Mouse (Mus musculus) thymus, adult 2 months (tissue): ENCODE results near the gene Nmt1. TPM values are rescaled to one million over a fixed set of nuclear protein-coding genes. Genes with fewer than 3 reads are reported as not detected.

ENCODE experiments used
- DNase-seq: peaks from one replicate; pipeline ENCODE4 v3.0.0; 2021
- H3K27ac ChIP-seq: fragments of 200-500 bp; 2 replicates; pipeline ENCODE4 v1.5.1; 2012; ENCODE audit warnings: low read length, control low read depth; ENCODE audit not compliant: control insufficient read depth, insufficient read depth
- H3K27me3 ChIP-seq: fragments of 200-500 bp; 2 replicates; pipeline ENCODE4 v1.6.1; 2012; ENCODE audit warnings: mild to moderate bottlenecking, low read length, moderate library complexity, mixed read lengths; ENCODE audit not compliant: control insufficient read depth, insufficient read depth
- H3K36me3 ChIP-seq: fragments of 200-500 bp; 2 replicates; pipeline ENCODE4 v1.6.1; 2012; ENCODE audit warnings: mild to moderate bottlenecking, low read length, moderate library complexity; ENCODE audit not compliant: control insufficient read depth, insufficient read depth
- H3K4me1 ChIP-seq: fragments of 200-500 bp; replicated peaks from 2 replicates; pipeline ENCODE4 v1.6.1; 2012; ENCODE audit warnings: low read length; ENCODE audit not compliant: control insufficient read depth, insufficient read depth
- H3K4me3 ChIP-seq: fragments of 200-500 bp; 2 replicates; pipeline ENCODE4 v1.5.1; 2012; ENCODE audit warnings: mild to moderate bottlenecking, low read length, control low read depth, moderate library complexity; ENCODE audit not compliant: control insufficient read depth, insufficient read depth
- CTCF ChIP-seq: fragments of 200-500 bp; IDR thresholded peaks from 2 replicates; pipeline ENCODE4 v1.5.1; 2012; ENCODE audit warnings: mild to moderate bottlenecking, control low read depth, low read length, moderate library complexity, borderline replicate concordance; ENCODE audit not compliant: control insufficient read depth, poor library complexity, insufficient read depth; ENCODE audit errors: extremely low read depth
- POLR2A ChIP-seq: fragments of 200-500 bp; IDR thresholded peaks from 2 replicates; pipeline ENCODE4 v1.6.1; 2012; ENCODE audit warnings: mild to moderate bottlenecking, low read length, control low read depth, moderate library complexity; ENCODE audit not compliant: control insufficient read depth, poor library complexity, insufficient read depth; ENCODE audit errors: extremely low read depth
- WGBS: fragments of 180-500 bp; shearing (Covaris S2); methylation state at CpG from one replicate; pipeline ENCODE4 v1.1.7; 2018; 5-methylcytosine and 5-hydroxymethylcytosine counted together
- polyA plus RNA-seq: library from polyadenylated mRNA; depleted of rRNA; stranded (reverse); fragments of >200 nt; gene quantifications from 2 replicates; pipeline ENCODE4 v1.2.3, GENCODE M21; 2012

The Nmt1 gene
- polyA plus RNA-seq, 1 experiment = 52.5 TPM

DNA sequence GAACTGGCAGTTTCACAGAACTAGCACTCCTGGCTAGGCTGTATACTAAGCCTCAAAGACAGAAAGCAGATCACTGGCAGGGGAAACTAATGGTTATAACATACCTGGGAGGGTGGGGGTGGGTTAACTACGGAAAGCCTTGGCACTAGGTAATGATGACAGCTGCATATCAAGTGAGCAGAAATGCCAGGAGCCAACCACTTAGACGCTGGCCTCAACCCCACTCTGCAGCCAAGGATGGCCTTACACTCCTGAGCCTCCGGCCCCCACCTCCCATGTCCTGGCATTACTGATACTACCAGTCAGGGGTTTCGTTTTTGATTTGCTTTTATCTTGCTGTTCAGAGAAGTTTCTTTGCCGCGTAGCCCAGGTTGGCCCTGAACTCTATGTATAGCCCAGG is 67.8 kb downstream of the Nmt1 start:
- WGBS = 94% methylated on average over 6 of the region's 6 CpGs
- no peak overlapping the region for H3K4me3 ChIP-seq
- TF ChIP-seq POLR2A (no peak), CTCF (no peak)
- DNase-seq = no peak
- H3K36me3 ChIP-seq = no peaks in the 10 kb centered on the region
- no peaks in the 10 kb centered on the region for H3K27me3 ChIP-seq
- no peak overlapping the region for H3K27ac ChIP-seq
- no peaks in the 10 kb centered on the region for H3K4me1 ChIP-seq

DNA sequence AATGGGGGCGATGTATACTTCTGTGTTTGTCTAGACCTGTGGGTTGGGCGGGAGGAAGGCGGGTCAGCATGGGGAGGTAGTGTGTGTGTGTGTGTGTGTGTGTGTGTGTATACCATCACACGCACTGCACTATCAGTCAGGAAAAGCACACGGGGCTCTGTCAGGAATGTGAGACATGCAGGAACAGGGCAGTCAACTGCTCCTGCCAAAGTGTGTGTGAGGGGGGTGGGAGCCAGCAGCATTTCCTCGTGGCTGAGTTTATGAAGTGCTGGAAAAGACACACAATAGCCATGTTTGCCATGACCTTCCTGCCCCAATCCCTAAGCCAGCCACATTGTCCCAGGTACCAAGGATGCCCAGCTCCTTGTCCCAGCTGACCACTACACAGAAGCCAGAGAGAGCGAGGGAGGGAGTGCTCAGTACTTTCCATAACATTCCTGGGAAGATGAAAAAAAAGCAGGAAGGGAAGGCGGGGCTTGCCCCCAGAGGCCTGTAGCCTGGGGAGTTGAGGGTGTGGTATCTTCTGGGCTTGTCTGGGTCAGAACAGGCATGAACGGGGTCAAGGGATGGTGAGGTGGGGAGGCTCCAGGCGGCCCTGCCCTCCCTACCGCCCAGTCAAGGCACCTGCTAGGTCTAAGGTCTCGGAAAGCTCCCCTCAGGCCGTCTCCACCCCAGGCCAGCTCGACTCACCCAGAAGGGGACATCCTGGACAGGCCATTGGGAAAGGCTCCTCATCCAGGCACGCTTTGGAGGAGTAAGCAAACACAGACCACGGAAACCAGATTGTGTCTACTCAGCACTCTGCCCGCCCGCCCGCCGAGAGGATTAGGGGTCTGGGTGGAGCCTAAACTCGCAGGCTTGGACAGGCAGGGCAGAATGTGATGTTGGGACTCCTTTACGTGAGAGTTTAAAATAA is 69.2 kb downstream of the Nmt1 start:
- 87% methylated on average over 22 of the region's 22 CpGs for WGBS
- Histone ChIP-seq H3K27ac (no peak overlapping the region), H3K4me1 (peaks cover 13% of the 10 kb centered on the region)

DNA sequence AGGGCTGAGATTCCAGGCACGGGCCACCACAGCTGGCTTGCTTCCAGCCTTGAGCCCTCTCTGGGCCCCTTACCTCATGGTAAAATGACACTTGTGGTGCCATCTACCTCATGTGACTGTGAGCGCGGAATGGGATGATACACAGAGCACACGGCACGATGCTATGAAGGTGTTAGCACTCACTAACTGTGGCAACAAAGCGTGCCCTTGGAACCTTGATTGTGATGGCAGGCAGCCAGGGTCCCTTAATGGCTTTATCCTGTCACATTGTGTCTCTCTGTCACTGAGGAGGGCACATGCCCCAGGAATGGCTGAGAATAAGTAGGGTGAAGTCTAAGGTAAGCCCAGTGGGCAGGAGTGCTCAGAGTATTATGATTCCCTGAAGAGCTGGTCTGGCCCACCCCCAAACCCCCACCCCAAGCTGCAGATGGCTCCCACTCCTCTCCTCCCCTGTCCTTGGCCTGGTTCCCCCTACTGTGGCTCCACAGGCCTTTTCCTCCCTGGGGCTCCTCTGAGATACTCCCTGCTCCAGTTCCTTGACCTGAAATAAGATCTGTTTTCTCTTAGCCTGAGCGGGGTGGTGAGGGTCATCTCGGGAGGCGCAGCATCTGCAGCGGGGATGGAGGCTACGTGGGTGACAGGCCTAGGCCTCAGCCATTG is 70.7 kb downstream of the Nmt1 start:
- no peak overlapping the region for H3K4me3 ChIP-seq
- no peak for TF ChIP-seq POLR2A
- TF ChIP-seq CTCF = no peak
- WGBS = 95% methylated on average over 11 of the region's 11 CpGs
- H3K36me3 ChIP-seq = no peaks in the 10 kb centered on the region
- H3K4me1 ChIP-seq = peaks cover 19% of the 10 kb centered on the region
- DNase-seq = no peak
- no peak overlapping the region for H3K27ac ChIP-seq
- peaks cover 5% of the 10 kb centered on the region; the same call in 1 of the 2 replicates for H3K27me3 ChIP-seq

More for the DNA sequence above, 69.2 kb downstream of the Nmt1 start:
- Histone ChIP-seq H3K36me3 (no peaks in the 10 kb centered on the region), H3K27me3 (peaks cover 5% of the 10 kb centered on the region; the same call in 1 of the 2 replicates), H3K4me3 (no peak overlapping the region)
- no peak for TF ChIP-seq CTCF
- TF ChIP-seq POLR2A = no peak
- DNase-seq = no peak

DNA sequence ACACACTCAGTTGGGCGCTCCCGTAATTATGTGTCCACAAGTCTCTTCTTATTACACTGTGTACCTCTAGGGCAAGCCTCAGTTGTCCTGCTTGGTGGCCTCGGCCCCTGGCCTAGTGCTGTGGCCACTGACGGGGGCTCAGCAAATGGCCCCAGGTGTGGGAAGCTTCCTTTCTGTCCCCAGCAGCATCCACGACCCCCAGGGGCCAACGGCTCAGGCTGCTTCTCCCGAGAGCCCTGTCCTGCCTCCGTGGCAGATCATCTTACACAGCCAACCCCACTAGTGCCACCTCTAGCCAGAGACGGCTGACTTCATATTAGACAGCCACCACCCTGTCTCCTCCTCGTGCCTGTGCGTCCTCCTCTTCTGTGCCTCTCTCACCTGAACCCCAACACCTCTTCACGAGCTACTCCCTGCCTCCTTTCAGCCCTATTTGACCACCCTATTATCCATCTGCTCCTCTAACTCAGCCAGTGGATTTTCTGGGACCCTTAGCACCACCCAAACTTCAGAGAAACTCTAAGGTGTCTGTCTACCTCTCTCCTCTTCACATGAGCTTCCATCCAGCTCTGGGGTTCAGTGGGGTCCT is 71.5 kb downstream of the Nmt1 start:
- 90% methylated on average over 12 of the region's 12 CpGs for WGBS
- H3K36me3 ChIP-seq = no peaks in the 10 kb centered on the region
- H3K4me1 ChIP-seq = peaks cover 22% of the 10 kb centered on the region
- H3K27ac ChIP-seq = no peak overlapping the region
- H3K4me3 ChIP-seq = no peak overlapping the region
- no peak for DNase-seq
- peaks cover 5% of the 10 kb centered on the region; the same call in 1 of the 2 replicates for H3K27me3 ChIP-seq
- TF ChIP-seq CTCF (no peak), POLR2A (no peak)

DNA sequence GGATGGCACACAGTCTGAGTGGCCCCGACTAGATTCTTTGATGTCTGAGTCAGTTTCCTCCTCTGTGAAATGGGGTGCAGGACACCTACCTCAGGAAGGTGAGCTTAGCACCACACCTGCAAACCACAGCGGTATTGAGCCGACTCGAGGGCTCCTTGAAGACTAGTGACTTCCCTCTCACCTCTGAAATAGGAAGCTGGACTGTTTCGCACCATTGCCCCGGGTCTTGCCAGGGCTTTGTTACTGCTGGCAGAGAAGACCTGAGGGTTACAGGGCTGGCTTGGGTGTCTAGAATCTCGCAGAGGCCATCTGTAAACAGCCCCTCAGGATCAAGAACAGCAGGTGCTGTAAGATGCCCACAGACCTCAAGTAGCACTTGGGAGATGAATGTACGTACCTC is 72.4 kb downstream of the Nmt1 start:
- no peak for DNase-seq
- 60% methylated on average over 8 of the region's 8 CpGs for WGBS
- H3K27ac ChIP-seq = no peak overlapping the region

DNA sequence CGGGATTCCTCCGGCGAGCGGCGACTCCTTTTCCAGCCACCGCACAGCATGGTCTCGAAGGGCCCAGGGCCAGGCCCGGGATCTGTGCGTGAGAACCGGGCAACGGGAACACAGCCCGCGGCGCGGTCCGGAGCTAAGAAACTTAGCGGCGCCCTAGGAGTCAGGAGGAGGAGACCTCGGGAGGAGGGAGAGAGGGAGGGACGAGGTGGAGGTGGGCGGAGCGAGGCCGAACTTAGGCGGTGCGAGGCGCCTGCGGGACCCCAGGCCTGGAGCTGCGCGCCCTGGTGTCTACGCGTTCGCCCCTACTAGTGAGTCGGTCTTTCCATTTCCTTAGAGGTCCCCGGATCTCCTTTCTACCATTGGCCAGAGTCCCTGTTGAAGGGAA is 73.5 kb downstream of the Nmt1 start, which contains the start of the genes Plcd3 and Acbd4:
Gene Plcd3 (minus strand): TSS at position 178 of the 385 bp plus-strand sequence.
Gene Acbd4 (plus strand): TSS at position 202 of the 385 bp plus-strand sequence.
- H3K36me3 ChIP-seq = no peaks in the 10 kb centered on the region
- H3K4me1 ChIP-seq = peaks cover 25% of the 10 kb centered on the region
- no peak within 1 kb of the TSS for H3K27ac ChIP-seq
- H3K4me3 ChIP-seq = peak within 1 kb of the TSS; percentile 21
- peak; percentile 57 for DNase-seq
- 2% methylated on average over 34 of the region's 34 CpGs for WGBS
- H3K27me3 ChIP-seq = peaks cover 5% of the 10 kb centered on the region; the same call in 1 of the 2 replicates
- TF ChIP-seq CTCF (no peak), POLR2A (no peak)

More for the DNA sequence above, 72.4 kb downstream of the Nmt1 start:
- H3K4me3 ChIP-seq = no peak overlapping the region
- no peaks in the 10 kb centered on the region for H3K36me3 ChIP-seq
- no peak for TF ChIP-seq POLR2A
- no peak for TF ChIP-seq CTCF
- peaks cover 5% of the 10 kb centered on the region; the same call in 1 of the 2 replicates for H3K27me3 ChIP-seq
- H3K4me1 ChIP-seq = peaks cover 25% of the 10 kb centered on the region
